Mouse (Mus musculus): ENCODE results near the gene Sf3a3. TPM values are rescaled to one million over a fixed set of nuclear protein-coding genes. Genes with fewer than 3 reads are reported as not detected.

The Sf3a3 gene
- polyA plus RNA-seq, 1 experiment = 41.6 TPM

GRCm38 (mm10) chr4:124761201-124761600 is 46.6 kb downstream of the Sf3a3 start:
- Histone ChIP-seq H3K4me2 (ENCODE audit: low read depth) (no peak overlapping the region), H3K4me3 (no peak overlapping the region), H3ac (ENCODE audit: control insufficient read depth, insufficient read length) (no peak overlapping the region), H3K36me3 (ENCODE audit: control insufficient read depth, insufficient read depth) (peaks cover 4% of the 10 kb centered on the region), H3K27me3 (ENCODE audit: control insufficient read depth, insufficient read depth, insufficient read length) (no peaks in the 10 kb centered on the region), H3K79me2 (ENCODE audit: control insufficient read depth, insufficient read depth) (peaks cover 60% of the 10 kb centered on the region)
- TF ChIP-seq E2F4 (IDR thresholded peaks at IDR 0.05; ENCODE audit: insufficient read depth) (no peak), SRF (IDR thresholded peaks at IDR 0.05; ENCODE audit: control insufficient read depth, insufficient read length, low read depth) (no peak), TCF12 (IDR thresholded peaks at IDR 0.05; ENCODE audit: insufficient read depth, poor library complexity, severe bottlenecking) (no peak), MAX (IDR thresholded peaks at IDR 0.05; ENCODE audit: low read depth) (no peak), TCF3 (IDR thresholded peaks at IDR 0.05; ENCODE audit: insufficient read length, low read depth) (no peak)

- peaks cover 56% of the 10 kb centered on the region for H3K79me2 ChIP-seq (ENCODE audit: control insufficient read depth, insufficient read depth)
- peaks cover 4% of the 10 kb centered on the region for H3K36me3 ChIP-seq (ENCODE audit: control insufficient read depth, insufficient read depth)
- no peak overlapping the region for H3K4me3 ChIP-seq
- TF ChIP-seq E2F4 (IDR thresholded peaks at IDR 0.05; ENCODE audit: insufficient read depth) (no peak), CEBPB (IDR thresholded peaks at IDR 0.05; ENCODE audit: insufficient read depth, poor library complexity, severe bottlenecking) (no peak), MYOG (IDR thresholded peaks at IDR 0.05; ENCODE audit: control insufficient read depth in 1 of 3, insufficient read depth in 1 of 3, insufficient read length in 2 of 3, low read depth in 2 of 3) (no peak), TCF3 (IDR thresholded peaks at IDR 0.05; ENCODE audit: insufficient read length, low read depth) (no peak), MYOD1 (IDR thresholded peaks at IDR 0.05; ENCODE audit: control insufficient read depth in 1 of 3, insufficient read length in 2 of 3, low read depth in 2 of 3) (no peak), SRF (IDR thresholded peaks at IDR 0.05; ENCODE audit: control insufficient read depth, insufficient read length, low read depth) (no peak), POLR2A (IDR thresholded peaks at IDR 0.05; ENCODE audit: insufficient read length, low read depth) (no peak), REST (IDR thresholded peaks at IDR 0.05; ENCODE audit: insufficient read depth, insufficient read length) (no peak), TCF12 (IDR thresholded peaks at IDR 0.05; ENCODE audit: insufficient read depth, poor library complexity, severe bottlenecking) (no peak), POLR2AphosphoS2 (IDR thresholded peaks at IDR 0.05; ENCODE audit: insufficient read length, low read depth) (no peak), MAX (IDR thresholded peaks at IDR 0.05; ENCODE audit: low read depth) (no peak), USF1 (IDR thresholded peaks at IDR 0.05; ENCODE audit: low read depth) (no peak)
- H3K4me2 ChIP-seq (ENCODE audit: low read depth) = no peak overlapping the region
- no peak overlapping the region for H3ac ChIP-seq (ENCODE audit: control insufficient read depth, insufficient read length)
- no peaks in the 10 kb centered on the region for H3K27me3 ChIP-seq (ENCODE audit: control insufficient read depth, insufficient read depth, insufficient read length)
These were observed 48.4 kb downstream of the Sf3a3 start for GRCm38 (mm10) chr4:124762858-124763452.

- H3K4me3 ChIP-seq = no peak overlapping the region
- no peak overlapping the region for H3K4me2 ChIP-seq (ENCODE audit: low read depth)
- no peak for TF ChIP-seq MYOD1 (IDR thresholded peaks at IDR 0.05; ENCODE audit: control insufficient read depth in 1 of 3, insufficient read length in 2 of 3, low read depth in 2 of 3)
- TF ChIP-seq E2F4 (IDR thresholded peaks at IDR 0.05; ENCODE audit: insufficient read depth) = no peak
- no peak for TF ChIP-seq REST (IDR thresholded peaks at IDR 0.05; ENCODE audit: insufficient read depth, insufficient read length)
- no peak for TF ChIP-seq TCF3 (IDR thresholded peaks at IDR 0.05; ENCODE audit: insufficient read length, low read depth)
- TF ChIP-seq POLR2AphosphoS2 (IDR thresholded peaks at IDR 0.05; ENCODE audit: insufficient read length, low read depth) = no peak
- no peak for TF ChIP-seq USF1 (IDR thresholded peaks at IDR 0.05; ENCODE audit: low read depth)
- no peak for TF ChIP-seq CEBPB (IDR thresholded peaks at IDR 0.05; ENCODE audit: insufficient read depth, poor library complexity, severe bottlenecking)
- no peak for TF ChIP-seq MYOG (IDR thresholded peaks at IDR 0.05; ENCODE audit: control insufficient read depth in 1 of 3, insufficient read depth in 1 of 3, insufficient read length in 2 of 3, low read depth in 2 of 3)
- TF ChIP-seq TCF12 (IDR thresholded peaks at IDR 0.05; ENCODE audit: insufficient read depth, poor library complexity, severe bottlenecking) = no peak
These were observed 51.4 kb downstream of the Sf3a3 start for GRCm38 (mm10) chr4:124765802-124766565.

GRCm38 (mm10) chr4:124766566-124766940 is 52.0 kb downstream of the Sf3a3 start:
- Histone ChIP-seq H3K36me3 (ENCODE audit: control insufficient read depth, insufficient read depth) (peaks cover 3% of the 10 kb centered on the region), H3K79me2 (ENCODE audit: control insufficient read depth, insufficient read depth) (peaks cover 62% of the 10 kb centered on the region), H3K4me2 (ENCODE audit: low read depth) (no peak overlapping the region), H3ac (ENCODE audit: control insufficient read depth, insufficient read length) (no peak overlapping the region), H3K27me3 (ENCODE audit: control insufficient read depth, insufficient read depth, insufficient read length) (no peaks in the 10 kb centered on the region), H3K4me3 (no peak overlapping the region)
- TF ChIP-seq TCF3 (IDR thresholded peaks at IDR 0.05; ENCODE audit: insufficient read length, low read depth) (no peak), SRF (IDR thresholded peaks at IDR 0.05; ENCODE audit: control insufficient read depth, insufficient read length, low read depth) (no peak), TCF12 (IDR thresholded peaks at IDR 0.05; ENCODE audit: insufficient read depth, poor library complexity, severe bottlenecking) (no peak)

More at GRCm38 (mm10) chr4:124765802-124766565, 51.4 kb downstream of the Sf3a3 start:
- H3K36me3 ChIP-seq (ENCODE audit: control insufficient read depth, insufficient read depth) = peaks cover 3% of the 10 kb centered on the region
- H3K27me3 ChIP-seq (ENCODE audit: control insufficient read depth, insufficient read depth, insufficient read length) = no peaks in the 10 kb centered on the region
- no peak overlapping the region for H3ac ChIP-seq (ENCODE audit: control insufficient read depth, insufficient read length)
- H3K79me2 ChIP-seq (ENCODE audit: control insufficient read depth, insufficient read depth) = peaks cover 61% of the 10 kb centered on the region

- Histone ChIP-seq H3K36me3 (ENCODE audit: control insufficient read depth, insufficient read depth) (peaks cover 3% of the 10 kb centered on the region), H3ac (ENCODE audit: control insufficient read depth, insufficient read length) (no peak overlapping the region), H3K27me3 (ENCODE audit: control insufficient read depth, insufficient read depth, insufficient read length) (no peaks in the 10 kb centered on the region), H3K79me2 (ENCODE audit: control insufficient read depth, insufficient read depth) (peaks cover 48% of the 10 kb centered on the region), H3K4me3 (no peak overlapping the region), H3K4me2 (ENCODE audit: low read depth) (no peak overlapping the region)
- TF ChIP-seq USF1 (IDR thresholded peaks at IDR 0.05; ENCODE audit: low read depth) (no peak), POLR2AphosphoS2 (IDR thresholded peaks at IDR 0.05; ENCODE audit: insufficient read length, low read depth) (no peak), MYOD1 (IDR thresholded peaks at IDR 0.05; ENCODE audit: control insufficient read depth in 1 of 3, insufficient read length in 2 of 3, low read depth in 2 of 3) (no peak)
These were observed 54.5 kb downstream of the Sf3a3 start for GRCm38 (mm10) chr4:124768963-124769591.
